Mouse (Mus musculus) megakaryocyte, embryonic 14.5 days (primary cell): Measurements from ENCODE around the gene Tagln2. TPM values are rescaled to one million over a fixed set of nuclear protein-coding genes. Genes with fewer than 3 reads are reported as not detected.

ENCODE experiments used
- H3K27me3 ChIP-seq: replicated peaks from 2 replicates; pipeline ENCODE3; 2012; ENCODE audit warnings: inconsistent platforms
- H3K36me3 ChIP-seq: replicated peaks from 2 replicates; pipeline ENCODE3; 2012; ENCODE audit warnings: low read length, inconsistent platforms, mixed read lengths
- H3K4me1 ChIP-seq: 2 replicates; pipeline ENCODE4 v1.6.1; 2012; ENCODE audit warnings: inconsistent platforms
- H3K4me3 ChIP-seq: replicated peaks from 2 replicates; pipeline ENCODE3; 2012; ENCODE audit warnings: moderate library complexity, mild to moderate bottlenecking, inconsistent platforms
- H3K9me3 ChIP-seq: 2 replicates; pipeline ENCODE4 v1.6.1; 2012; ENCODE audit warnings: inconsistent platforms
- FLI1 ChIP-seq: IDR thresholded peaks from 2 replicates; pipeline ENCODE4 v1.6.1; 2012; ENCODE audit warnings: low read length, inconsistent platforms, mixed read lengths
- GATA1 ChIP-seq: IDR thresholded peaks from 3 replicates; pipeline ENCODE4 v1.6.1; 2012; ENCODE audit warnings: mixed read lengths, low read length, inconsistent platforms, borderline replicate concordance
- polyA plus RNA-seq: library from polyadenylated mRNA; stranded (reverse); fragments of >175 nt; gene quantifications from 2 replicates; pipeline ENCODE4 v1.2.3, GENCODE M21; 2012; ENCODE audit warnings: low replicate concordance; ENCODE audit not compliant: insufficient read depth

Tagln2 gene
- polyA plus RNA-seq, 1 experiment = 2,302 TPM

DNA sequence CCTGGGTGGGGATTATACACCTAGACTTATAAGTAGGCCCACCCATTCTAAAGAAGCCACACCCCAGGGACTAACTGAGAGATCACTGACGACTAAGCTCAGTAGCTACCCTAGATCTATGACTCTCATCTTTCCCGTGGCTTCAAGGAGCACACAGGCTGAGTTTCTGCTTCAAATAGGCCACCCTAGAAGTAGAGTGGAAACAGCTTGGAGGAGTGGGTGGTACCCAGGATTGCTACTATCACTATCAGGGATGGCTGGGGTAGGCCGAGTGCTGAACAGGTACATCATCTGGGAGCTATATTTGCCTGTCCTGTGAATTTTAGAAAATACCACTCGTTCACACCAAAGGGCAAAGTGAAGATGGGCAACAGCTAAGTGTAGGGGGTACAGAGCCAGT, 12.0 kb upstream of the Tagln2 start:
- TF ChIP-seq FLI1 = no peak
- peaks cover 90% of the 10 kb centered on the region for H3K27me3 ChIP-seq
- H3K4me3 ChIP-seq = no peak overlapping the region
- H3K36me3 ChIP-seq = no peaks in the 10 kb centered on the region
- no peaks in the 10 kb centered on the region for H3K9me3 ChIP-seq
- H3K4me1 ChIP-seq = peaks cover 23% of the 10 kb centered on the region

DNA sequence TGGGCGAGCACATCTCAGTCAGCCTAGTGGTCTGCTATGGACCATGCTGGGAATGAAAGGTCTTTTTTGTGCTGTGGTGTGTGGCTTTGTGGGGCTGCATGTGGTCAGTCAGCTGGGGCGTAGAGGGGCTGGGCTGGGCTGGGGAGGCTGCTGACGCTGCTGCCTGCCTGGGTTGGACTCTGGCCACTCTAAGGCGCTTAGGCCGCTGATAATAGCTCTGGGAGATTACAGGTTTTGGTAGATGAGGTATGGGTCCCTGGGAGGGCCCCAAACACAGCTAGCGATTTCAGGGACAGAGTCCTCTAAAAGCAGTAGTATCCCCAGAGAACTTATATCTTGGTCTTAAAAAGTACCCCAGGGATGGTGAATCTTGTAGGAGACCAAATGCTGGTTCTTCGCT, 11.0 kb upstream of the Tagln2 start:
- TF ChIP-seq GATA1 (no peak), FLI1 (no peak)
- Histone ChIP-seq H3K4me3 (no peak overlapping the region), H3K4me1 (peaks cover 30% of the 10 kb centered on the region), H3K9me3 (no peaks in the 10 kb centered on the region), H3K27me3 (peaks cover 90% of the 10 kb centered on the region), H3K36me3 (no peaks in the 10 kb centered on the region)

DNA sequence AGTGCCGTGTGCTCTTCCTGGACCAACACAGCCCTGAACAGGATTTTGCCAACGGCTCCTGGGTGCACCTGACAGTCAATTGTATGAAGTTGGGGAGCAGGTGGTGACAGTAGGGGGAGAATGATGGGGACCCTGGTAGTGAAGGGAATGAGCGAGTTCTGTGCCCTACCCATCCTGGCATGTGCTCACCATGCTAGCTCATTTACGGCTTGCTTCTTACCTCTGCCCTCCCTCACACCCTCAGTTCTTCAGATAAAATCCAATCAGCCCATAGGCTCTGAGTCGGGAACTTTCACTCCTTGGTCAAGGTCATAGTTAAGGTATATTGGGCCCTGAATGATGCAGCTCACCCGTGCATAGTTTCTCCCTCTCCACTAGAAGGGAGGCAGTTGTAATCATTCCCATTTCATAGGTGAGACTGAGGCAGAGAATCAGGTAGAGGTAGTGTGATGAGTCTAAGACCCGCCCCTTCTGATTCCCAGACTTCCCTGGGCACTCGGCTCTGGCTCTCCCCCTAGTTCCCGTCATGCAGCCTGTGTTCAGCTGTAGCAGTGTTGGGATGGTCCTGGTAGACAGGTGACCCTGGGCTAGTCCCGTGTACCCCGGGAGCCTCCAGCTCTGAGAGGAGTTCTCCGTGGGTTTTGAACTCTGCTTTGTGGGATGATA, 10.1 kb upstream of the Tagln2 start:
- Histone ChIP-seq H3K4me3 (peak overlapping the region; percentile 87), H3K36me3 (no peaks in the 10 kb centered on the region), H3K9me3 (no peaks in the 10 kb centered on the region), H3K4me1 (peaks cover 30% of the 10 kb centered on the region), H3K27me3 (peaks cover 89% of the 10 kb centered on the region)
- TF ChIP-seq GATA1 = no peak
- no peak for TF ChIP-seq FLI1

DNA sequence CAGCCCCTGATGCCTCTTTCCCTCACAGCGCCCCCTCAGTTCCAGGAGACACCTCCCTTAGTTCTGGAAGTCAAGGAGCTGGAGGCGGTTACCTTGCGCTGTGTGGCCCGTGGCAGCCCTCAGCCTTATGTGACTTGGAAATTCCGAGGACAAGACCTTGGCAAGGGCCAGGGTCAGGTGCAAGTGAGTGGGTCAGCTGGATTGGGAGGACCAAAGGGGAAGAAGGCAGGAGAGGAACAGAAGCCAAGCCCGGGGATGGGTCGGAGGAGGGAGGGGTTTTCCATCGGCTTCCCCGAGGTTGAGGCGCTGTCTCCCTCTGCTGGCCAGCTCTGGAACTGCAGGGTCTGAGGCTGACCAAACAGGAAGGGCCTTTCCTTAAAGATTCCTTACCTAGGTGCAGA, 9.6 kb upstream of the Tagln2 start:
- H3K27me3 ChIP-seq = peaks cover 89% of the 10 kb centered on the region
- peak overlapping the region; percentile 87 for H3K4me3 ChIP-seq
- H3K4me1 ChIP-seq = peaks cover 30% of the 10 kb centered on the region
- TF ChIP-seq FLI1 (no peak), GATA1 (no peak)
- H3K9me3 ChIP-seq = no peaks in the 10 kb centered on the region
- no peaks in the 10 kb centered on the region for H3K36me3 ChIP-seq

DNA sequence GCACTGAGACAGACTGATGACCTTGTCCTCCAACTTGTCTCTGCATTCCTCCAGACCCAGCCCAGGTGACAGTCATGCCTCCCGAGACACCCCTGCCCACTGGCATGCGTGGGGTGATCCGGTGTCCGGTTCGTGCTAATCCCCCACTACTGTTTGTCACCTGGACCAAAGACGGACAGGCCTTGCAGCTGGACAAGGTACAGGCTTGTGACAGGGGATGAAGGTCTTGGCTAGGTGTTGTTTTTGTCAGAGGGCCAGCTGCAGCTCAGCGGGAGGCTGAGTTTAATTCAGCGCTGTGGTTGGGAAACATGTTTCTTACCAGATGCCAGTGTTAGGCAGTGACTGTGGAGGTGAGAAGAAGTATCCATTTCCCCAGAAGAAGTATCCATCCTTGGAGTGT, 7.8 kb upstream of the Tagln2 start:
- peak overlapping the region; percentile 15 for H3K4me3 ChIP-seq
- H3K9me3 ChIP-seq = no peaks in the 10 kb centered on the region
- H3K4me1 ChIP-seq = peaks cover 41% of the 10 kb centered on the region
- TF ChIP-seq FLI1 (no peak), GATA1 (no peak)
- H3K36me3 ChIP-seq = no peaks in the 10 kb centered on the region
- peaks cover 90% of the 10 kb centered on the region for H3K27me3 ChIP-seq

DNA sequence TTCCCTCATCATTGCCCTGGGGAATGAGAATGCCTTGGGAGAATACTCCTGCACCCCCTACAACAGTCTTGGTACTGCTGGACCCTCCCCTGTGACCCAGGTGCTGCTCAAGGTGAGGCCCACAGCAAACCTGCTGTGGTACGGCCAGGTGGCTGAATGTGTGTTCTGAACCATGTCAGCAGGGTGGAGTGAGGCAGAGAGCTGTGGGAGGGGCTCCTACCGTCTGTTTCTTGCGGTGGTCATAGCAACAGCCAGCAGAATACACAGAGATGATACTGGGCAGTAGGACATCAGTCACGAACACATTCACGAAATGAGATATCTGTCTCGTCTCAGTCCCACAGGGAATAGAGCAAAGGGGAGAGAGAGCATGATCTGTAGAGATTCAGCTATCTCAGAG, 6.3 kb upstream of the Tagln2 start:
- TF ChIP-seq FLI1 (no peak), GATA1 (no peak)
- no peak overlapping the region for H3K4me3 ChIP-seq
- H3K27me3 ChIP-seq = peaks cover 87% of the 10 kb centered on the region
- peaks cover 52% of the 10 kb centered on the region for H3K4me1 ChIP-seq
- H3K36me3 ChIP-seq = no peaks in the 10 kb centered on the region
- H3K9me3 ChIP-seq = no peaks in the 10 kb centered on the region

DNA sequence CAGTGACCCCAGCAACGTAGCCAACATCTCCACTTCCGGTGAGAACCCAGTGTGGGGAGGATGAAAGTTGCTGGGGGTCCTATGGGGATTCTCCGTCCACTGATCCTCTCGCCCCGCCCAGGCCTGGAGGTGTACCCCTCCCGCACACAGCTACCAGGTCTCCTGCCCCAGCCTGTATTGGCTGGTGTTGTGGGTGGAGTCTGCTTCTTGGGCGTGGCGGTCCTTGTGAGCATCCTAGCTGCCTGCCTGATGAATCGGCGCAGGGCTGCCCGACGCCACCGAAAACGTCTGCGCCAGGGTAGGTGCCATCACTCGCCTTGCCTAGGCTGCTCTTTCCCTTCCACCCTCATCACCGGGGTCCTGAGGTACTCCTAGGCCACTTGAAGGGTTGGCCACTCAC, 3.8 kb upstream of the Tagln2 start:
- Histone ChIP-seq H3K9me3 (no peaks in the 10 kb centered on the region), H3K27me3 (peaks cover 68% of the 10 kb centered on the region), H3K36me3 (no peaks in the 10 kb centered on the region), H3K4me1 (peaks cover 47% of the 10 kb centered on the region), H3K4me3 (no peak overlapping the region)
- no peak for TF ChIP-seq FLI1
- no peak for TF ChIP-seq GATA1

DNA sequence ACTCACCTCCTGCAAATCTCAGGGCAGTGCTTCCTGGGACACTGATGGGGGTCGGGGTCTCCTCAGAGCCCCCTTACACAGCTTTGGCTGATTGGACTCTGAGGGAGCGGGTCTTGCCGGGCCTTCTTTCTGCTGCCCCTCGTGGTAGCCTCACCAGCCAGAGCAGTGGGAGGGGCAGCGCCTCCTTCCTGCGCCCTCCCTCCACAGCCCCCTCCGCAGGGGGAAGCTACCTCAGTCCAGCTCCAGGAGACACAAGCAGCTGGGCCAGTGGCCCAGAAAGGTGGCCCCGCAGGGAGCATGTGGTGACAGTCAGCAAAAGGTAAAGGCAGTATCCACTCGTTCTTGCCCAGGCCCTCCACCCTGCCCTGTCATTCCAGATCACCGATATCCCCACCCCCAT, 2.4 kb upstream of the Tagln2 start:
- peaks cover 54% of the 10 kb centered on the region for H3K27me3 ChIP-seq

DNA sequence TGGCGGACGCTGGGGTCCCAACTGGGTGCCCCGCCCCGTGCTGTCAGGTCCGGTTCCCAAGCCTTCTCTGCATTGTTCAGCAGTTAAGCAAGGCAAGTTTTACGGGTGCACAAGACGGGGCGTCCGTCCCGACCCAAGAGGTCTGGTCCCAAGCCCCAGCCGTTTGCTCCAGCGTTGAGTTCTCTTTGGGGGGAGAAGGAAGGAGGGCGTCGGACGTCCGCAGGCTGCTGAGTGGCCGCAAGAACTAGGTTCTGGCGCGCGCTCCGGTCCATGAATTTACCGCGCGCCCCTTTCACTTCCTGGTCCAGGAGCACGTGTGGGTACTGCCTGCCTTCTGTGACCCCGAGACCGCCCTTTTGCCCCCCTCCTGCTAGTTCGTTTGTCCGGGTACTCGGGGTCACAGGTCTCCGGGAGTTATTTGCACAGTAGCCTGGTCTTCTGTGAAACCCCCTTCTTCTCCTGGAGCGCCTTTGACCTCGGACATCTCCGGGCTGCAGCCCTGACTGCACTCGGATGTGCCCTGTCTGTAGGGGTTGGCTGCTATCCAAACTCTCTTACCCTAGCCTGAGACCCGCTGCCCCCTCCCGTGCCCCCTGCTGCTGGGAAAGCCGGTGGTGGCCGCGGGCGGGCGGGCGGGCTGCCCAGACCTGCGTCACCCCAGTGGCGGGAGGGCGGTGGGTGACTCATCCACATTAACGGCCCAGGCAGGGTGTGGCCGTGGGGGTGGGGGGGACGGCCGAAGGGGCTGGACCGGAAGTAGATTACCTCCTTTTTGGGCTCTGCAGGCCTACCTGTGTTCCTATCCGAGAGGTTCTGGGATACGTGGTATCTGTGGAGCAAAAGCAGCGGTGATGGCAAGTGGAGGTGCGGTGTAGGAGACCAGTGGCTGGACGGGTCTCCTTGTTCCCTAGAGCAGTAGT, 864 bp downstream of the Tagln2 start:
- Histone ChIP-seq H3K4me3 (peak overlapping the region; percentile 97), H3K4me1 (peaks cover 73% of the 10 kb centered on the region), H3K27me3 (peaks cover 23% of the 10 kb centered on the region), H3K36me3 (peaks cover 30% of the 10 kb centered on the region), H3K9me3 (no peaks in the 10 kb centered on the region)
- TF ChIP-seq FLI1 (no peak), GATA1 (no peak)

More for the DNA sequence above, 2.4 kb upstream of the Tagln2 start:
- peaks cover 53% of the 10 kb centered on the region for H3K4me1 ChIP-seq
- H3K36me3 ChIP-seq = peaks cover 1% of the 10 kb centered on the region
- no peaks in the 10 kb centered on the region for H3K9me3 ChIP-seq
- TF ChIP-seq FLI1 (no peak), GATA1 (no peak)
- no peak overlapping the region for H3K4me3 ChIP-seq

DNA sequence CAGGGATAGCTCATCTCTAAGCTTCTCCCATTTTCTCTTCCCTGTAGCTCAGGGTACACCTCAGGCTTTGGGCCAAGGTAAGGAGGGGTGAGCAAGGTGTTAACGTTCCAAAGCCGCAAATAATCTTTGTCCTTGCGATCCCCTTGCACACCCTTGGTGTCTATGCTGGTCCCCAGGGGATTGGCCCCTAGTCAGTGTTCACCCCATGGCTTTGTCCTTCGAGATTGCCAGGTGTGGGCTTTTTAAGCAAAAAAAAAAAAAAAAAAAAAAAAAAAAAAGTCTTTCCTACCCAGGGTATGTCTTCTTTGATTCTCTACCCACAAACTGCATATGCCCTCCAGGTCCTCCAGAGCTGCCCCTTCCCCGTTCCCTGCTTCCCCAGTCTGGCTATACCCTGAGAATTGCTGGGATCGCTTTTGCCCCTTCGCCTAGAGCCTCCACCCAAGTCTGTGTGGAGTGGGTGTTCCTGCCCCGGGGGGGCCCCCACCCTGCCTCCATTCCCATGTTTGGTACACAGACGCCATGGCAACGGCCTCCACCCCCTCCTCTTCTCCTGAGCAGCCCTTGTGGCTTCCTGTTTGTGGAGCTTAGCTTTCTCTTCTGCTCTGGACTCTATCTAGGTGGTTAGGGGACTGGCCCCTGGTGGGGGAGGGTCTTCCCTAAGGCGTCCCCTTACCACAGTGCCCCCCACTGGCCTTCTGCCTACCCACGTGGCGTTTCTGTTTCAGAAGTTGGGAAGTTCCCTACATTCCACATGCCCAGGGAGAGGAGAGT, 1.7 kb downstream of the Tagln2 start:
- TF ChIP-seq FLI1 (no peak), GATA1 (no peak)
- H3K4me3 ChIP-seq = peak overlapping the region; percentile 97
- H3K4me1 ChIP-seq = peaks cover 76% of the 10 kb centered on the region
- H3K36me3 ChIP-seq = peaks cover 39% of the 10 kb centered on the region
- no peaks in the 10 kb centered on the region for H3K9me3 ChIP-seq
- peaks cover 15% of the 10 kb centered on the region for H3K27me3 ChIP-seq
